Mouse (Mus musculus): ENCODE results near the gene Dusp3. TPM values are rescaled to one million over a fixed set of nuclear protein-coding genes. Genes with fewer than 3 reads are reported as not detected.
A peak's percentile ranks its signal among the peaks of the same experiment; 100 is the strongest.

Gene Dusp3
- total and polyA plus RNA-seq, 3 experiments: 101 to 131 (median 103) TPM

DNA sequence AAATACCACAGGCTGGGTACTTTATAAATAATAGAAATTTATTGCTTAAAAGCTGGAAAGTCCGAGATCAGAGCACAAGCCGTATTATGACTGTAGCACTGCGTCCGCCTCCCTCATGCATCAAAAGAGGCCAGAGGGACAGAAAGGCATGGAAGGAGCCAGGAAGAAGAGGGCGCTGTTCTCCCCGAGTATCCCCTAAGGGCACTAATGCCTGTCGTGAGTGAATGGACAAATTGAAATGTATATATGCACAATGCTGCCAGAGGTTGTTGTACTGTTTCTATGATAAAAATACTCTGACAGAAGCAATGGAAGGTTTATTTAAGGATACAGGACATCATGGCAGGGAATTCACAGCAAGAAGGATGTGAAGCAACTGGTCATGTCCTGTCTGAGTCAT, 43.2 kb upstream of the Dusp3 start:
- intact Hi-C loops (cut with DNase I): no loop called here
- DNase-seq: no peak
- TF ChIP-seq CTCF (IDR thresholded peaks at IDR 0.05): no peak
- no peak for TF ChIP-seq POLR2A (IDR thresholded peaks at IDR 0.05; ENCODE audit: insufficient read depth, low read depth, low read length)
- TF ChIP-seq EP300 (IDR thresholded peaks at IDR 0.05; ENCODE audit: insufficient read depth, low read depth, low read length): no peak
- H3K27ac ChIP-seq: no peak overlapping the region
- H3K4me1 ChIP-seq (ENCODE audit: control insufficient read depth, insufficient read depth, low read length): peaks cover 2% of the 10 kb centered on the region; the same call in 1 of the 2 replicates
- no peaks in the 10 kb centered on the region for H3K36me3 ChIP-seq (ENCODE audit: control insufficient read depth, insufficient read depth, low read length)
- no peak overlapping the region for H3K4me3 ChIP-seq
- H3K9ac ChIP-seq (ENCODE audit: low read depth, low read length): no peak overlapping the region
- 45% methylated on average over 7 of the region's 7 CpGs for whole genome bisulfite sequencing
- no peaks in the 10 kb centered on the region for H3K79me2 ChIP-seq (replicated peaks; ENCODE audit: control insufficient read depth, insufficient read depth, low read length)
- no peaks in the 10 kb centered on the region for H3K27me3 ChIP-seq (ENCODE audit: control insufficient read depth, insufficient read depth, low read length)

DNA sequence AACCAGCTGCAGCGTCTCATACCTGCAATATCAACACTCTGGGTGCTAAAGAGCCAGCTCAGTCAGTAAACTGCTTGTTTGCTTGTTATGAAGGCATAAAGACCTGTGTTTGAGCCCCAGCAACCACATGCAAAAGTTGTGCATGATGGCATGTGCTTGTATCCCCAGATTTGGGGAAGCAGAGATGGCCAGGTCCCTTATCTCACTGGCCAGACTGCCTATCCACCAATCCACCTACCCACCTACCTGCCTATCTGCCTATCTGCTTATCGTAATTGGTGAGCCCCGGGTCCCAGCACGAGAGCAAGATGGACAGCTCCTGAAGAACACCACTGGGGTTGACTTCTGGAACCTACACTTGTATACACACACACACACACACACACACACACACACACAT, 42.5 kb upstream of the Dusp3 start:
- Histone ChIP-seq H3K36me3 (ENCODE audit: control insufficient read depth, insufficient read depth, low read length) (no peaks in the 10 kb centered on the region), H3K9ac (ENCODE audit: low read depth, low read length) (no peak overlapping the region), H3K4me1 (ENCODE audit: control insufficient read depth, insufficient read depth, low read length) (peaks cover 2% of the 10 kb centered on the region; the same call in 1 of the 2 replicates), H3K4me3 (no peak overlapping the region), H3K79me2 (replicated peaks; ENCODE audit: control insufficient read depth, insufficient read depth, low read length) (no peaks in the 10 kb centered on the region), H3K27me3 (ENCODE audit: control insufficient read depth, insufficient read depth, low read length) (no peaks in the 10 kb centered on the region), H3K27ac (no peak overlapping the region)
- intact Hi-C loops (cut with DNase I): no loop called here
- DNase-seq: no peak
- WGBS: 82% methylated on average over 4 of the region's 4 CpGs
- TF ChIP-seq CTCF (IDR thresholded peaks at IDR 0.05): no peak
- TF ChIP-seq POLR2A (IDR thresholded peaks at IDR 0.05; ENCODE audit: insufficient read depth, low read depth, low read length): no peak
- no peak for TF ChIP-seq EP300 (IDR thresholded peaks at IDR 0.05; ENCODE audit: insufficient read depth, low read depth, low read length)

DNA sequence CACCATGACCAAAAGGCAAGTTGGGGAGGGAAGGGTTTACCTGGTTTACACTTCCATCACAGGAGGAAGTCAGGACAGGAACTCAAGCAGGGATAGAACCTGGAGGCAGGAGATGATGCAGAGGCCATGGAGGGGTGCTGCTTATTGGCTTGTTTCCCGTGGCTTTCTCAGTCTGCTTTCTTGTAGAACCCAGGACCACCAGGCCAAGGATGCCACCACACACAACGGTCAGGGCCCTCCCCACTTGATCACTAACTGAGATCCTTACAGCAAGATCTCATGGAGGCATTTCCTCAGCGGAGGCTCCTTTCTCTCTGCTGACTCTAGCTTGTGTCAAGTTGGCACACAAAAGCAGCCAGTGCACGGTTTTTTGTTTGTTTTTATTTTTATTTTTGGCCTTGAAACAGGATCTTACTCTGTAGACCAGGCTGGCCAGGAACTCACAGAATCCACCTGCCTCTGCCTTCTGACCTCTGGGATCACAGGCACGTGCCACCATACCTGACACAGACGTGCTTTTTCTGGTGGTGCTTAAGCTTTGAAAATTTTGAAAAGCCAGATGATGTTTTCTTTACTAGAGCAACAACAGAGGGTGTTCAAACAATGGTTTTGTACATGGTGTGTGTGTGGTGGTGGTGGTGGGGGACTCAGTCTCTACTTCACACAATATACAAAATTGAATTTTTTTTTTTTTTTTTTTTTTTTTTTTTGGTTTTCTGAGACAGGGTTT, 41.4 kb upstream of the Dusp3 start, which contains the start of gene Mpp3:
Gene Mpp3 (minus strand): TSS at position 375 of the 730 bp plus-strand sequence.
- H3K27me3 ChIP-seq (ENCODE audit: control insufficient read depth, insufficient read depth, low read length): no peaks in the 10 kb centered on the region
- intact Hi-C loops (cut with DNase I): no loop called here
- peaks cover 2% of the 10 kb centered on the region; the same call in 1 of the 2 replicates for H3K4me1 ChIP-seq (ENCODE audit: control insufficient read depth, insufficient read depth, low read length)
- no peak within 1 kb of the TSS for H3K9ac ChIP-seq (ENCODE audit: low read depth, low read length)
- no peak for DNase-seq
- no peaks in the 10 kb centered on the region for H3K79me2 ChIP-seq (replicated peaks; ENCODE audit: control insufficient read depth, insufficient read depth, low read length)
- no peaks in the 10 kb centered on the region for H3K36me3 ChIP-seq (ENCODE audit: control insufficient read depth, insufficient read depth, low read length)
- 84% methylated on average over 6 of the region's 6 CpGs for WGBS
- TF ChIP-seq POLR2A (IDR thresholded peaks at IDR 0.05; ENCODE audit: insufficient read depth, low read depth, low read length) (no peak), CTCF (IDR thresholded peaks at IDR 0.05) (no peak), EP300 (IDR thresholded peaks at IDR 0.05; ENCODE audit: insufficient read depth, low read depth, low read length) (no peak)
- H3K27ac ChIP-seq: no peak within 1 kb of the TSS; the same call in 1 of the 2 replicates
- peak within 1 kb of the TSS; percentile 72 for H3K4me3 ChIP-seq

DNA sequence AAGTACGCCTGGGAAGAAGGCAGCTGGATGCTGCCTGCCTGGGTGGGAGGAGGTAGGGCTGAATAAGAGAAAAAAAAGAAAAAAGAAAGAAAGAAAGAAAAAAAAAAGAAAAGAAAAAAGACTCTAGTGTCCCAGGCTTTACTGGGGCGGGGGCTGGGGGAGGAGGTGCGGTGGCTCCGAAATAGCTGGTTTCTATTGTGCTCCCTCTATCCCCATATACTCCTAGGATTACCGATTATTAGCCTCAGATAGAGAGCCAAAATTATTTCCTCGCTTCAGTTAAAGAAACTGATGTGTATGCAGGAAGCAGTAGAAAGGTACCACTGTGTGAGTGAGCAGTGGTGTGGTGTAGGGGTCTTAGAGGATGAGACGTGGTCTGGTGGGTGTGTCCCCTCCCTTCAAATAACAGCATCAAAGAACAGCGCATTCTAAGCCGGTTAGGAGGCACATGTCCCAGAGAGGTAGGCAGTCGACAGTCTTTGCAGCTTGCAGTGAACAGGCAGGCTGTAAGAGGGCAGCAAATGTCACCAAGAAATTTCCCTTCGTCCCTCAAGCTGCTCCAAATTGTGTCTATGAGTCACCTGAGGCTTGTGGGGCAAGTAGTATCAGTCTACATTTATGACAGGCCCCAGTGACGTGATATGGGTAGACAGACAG, 40.7 kb upstream of the Dusp3 start:
- 11% methylated on average over 12 of the region's 12 CpGs for WGBS
- intact Hi-C loops (cut with DNase I): no loop called here
- no peak for DNase-seq
- H3K27ac ChIP-seq: no peak overlapping the region; the same call in 1 of the 2 replicates
- TF ChIP-seq CTCF (IDR thresholded peaks at IDR 0.05) (peak; percentile 35), POLR2A (IDR thresholded peaks at IDR 0.05; ENCODE audit: insufficient read depth, low read depth, low read length) (no peak)
- peak overlapping the region; percentile 72 for H3K4me3 ChIP-seq
- peaks cover 2% of the 10 kb centered on the region; the same call in 1 of the 2 replicates for H3K4me1 ChIP-seq (ENCODE audit: control insufficient read depth, insufficient read depth, low read length)
- no peaks in the 10 kb centered on the region for H3K79me2 ChIP-seq (replicated peaks; ENCODE audit: control insufficient read depth, insufficient read depth, low read length)
- H3K36me3 ChIP-seq (ENCODE audit: control insufficient read depth, insufficient read depth, low read length): no peaks in the 10 kb centered on the region
- no peaks in the 10 kb centered on the region for H3K27me3 ChIP-seq (ENCODE audit: control insufficient read depth, insufficient read depth, low read length)
- peak overlapping the region; percentile 39; the same call in 1 of the 2 replicates for H3K9ac ChIP-seq (ENCODE audit: low read depth, low read length)

DNA sequence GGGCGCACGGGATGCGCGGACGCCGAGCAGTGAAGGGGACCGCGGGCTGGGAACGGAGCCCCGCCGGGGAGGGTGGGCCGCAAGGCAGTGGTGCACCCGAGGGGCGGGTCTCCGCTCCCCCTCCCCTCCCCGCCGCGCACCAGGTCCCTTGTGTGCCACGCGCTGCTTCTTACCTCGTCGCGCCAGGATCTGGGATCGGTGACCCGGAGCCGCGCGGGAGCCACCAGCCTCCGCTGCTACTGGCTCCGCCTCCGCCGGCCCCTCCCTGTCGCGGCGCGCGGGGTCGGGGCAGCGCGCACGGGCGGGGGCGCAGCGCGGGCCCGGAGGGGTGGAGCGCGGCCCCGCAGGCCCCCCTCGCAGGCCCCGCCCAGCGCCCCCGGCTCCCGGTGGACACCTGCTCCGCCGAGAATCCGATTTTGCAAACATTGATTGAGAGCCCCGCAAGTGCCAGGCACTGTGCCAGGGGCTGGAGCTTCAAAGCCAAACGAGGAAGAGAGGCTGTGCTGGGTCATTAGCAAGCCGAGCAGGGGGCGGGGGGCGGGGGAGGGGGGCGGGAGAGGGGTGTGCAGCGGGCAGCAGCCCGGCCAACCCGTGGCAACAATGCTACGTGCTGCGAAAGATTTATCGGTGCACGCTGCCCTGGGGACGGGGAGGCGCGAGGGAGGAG, 40.0 kb upstream of the Dusp3 start:
- H3K9ac ChIP-seq (ENCODE audit: low read depth, low read length): peak overlapping the region; percentile 90
- TF ChIP-seq EP300 (IDR thresholded peaks at IDR 0.05; ENCODE audit: insufficient read depth, low read depth, low read length) (no peak), CTCF (IDR thresholded peaks at IDR 0.05) (no peak), POLR2A (IDR thresholded peaks at IDR 0.05; ENCODE audit: insufficient read depth, low read depth, low read length) (no peak)
- no peaks in the 10 kb centered on the region for H3K36me3 ChIP-seq (ENCODE audit: control insufficient read depth, insufficient read depth, low read length)
- H3K4me1 ChIP-seq (ENCODE audit: control insufficient read depth, insufficient read depth, low read length): peaks cover 2% of the 10 kb centered on the region; the same call in 1 of the 2 replicates
- intact Hi-C loops (cut with DNase I): no loop called here
- H3K27me3 ChIP-seq (ENCODE audit: control insufficient read depth, insufficient read depth, low read length): no peaks in the 10 kb centered on the region
- peak overlapping the region; percentile 72 for H3K4me3 ChIP-seq
- WGBS: 2% methylated on average over 62 of the region's 73 CpGs
- no peaks in the 10 kb centered on the region for H3K79me2 ChIP-seq (replicated peaks; ENCODE audit: control insufficient read depth, insufficient read depth, low read length)
- H3K27ac ChIP-seq: peak overlapping the region; percentile 62
- DNase-seq: peak; percentile 83 to 85

Data from heart, adult 2 months (tissue).